Mouse (Mus musculus) ovary, postnatal 36 days (tissue): ENCODE measurements around the gene Gm10230.
"Not testable (repeated sequence)": the region's sequence is repeated elsewhere in the genome, so short reads cannot be mapped to it uniquely, and the experiment has no call there.

Source experiments
- DNase-seq: peaks from one replicate; pipeline ENCODE4 v3.0.0; 2022; ENCODE audit warnings: low spot score, mixed read lengths

The Gm10230 gene

GRCm38 (mm10) chrX:27494782-27495181, at the start of gene Gm10230:
Gene Gm10230, minus strand, starts transcription at chrX:27494882.
- DNase-seq = not testable (repeated sequence)
